20 mouse cellular contexts compared by ENCODE assay signal in the genomic region with DNA sequence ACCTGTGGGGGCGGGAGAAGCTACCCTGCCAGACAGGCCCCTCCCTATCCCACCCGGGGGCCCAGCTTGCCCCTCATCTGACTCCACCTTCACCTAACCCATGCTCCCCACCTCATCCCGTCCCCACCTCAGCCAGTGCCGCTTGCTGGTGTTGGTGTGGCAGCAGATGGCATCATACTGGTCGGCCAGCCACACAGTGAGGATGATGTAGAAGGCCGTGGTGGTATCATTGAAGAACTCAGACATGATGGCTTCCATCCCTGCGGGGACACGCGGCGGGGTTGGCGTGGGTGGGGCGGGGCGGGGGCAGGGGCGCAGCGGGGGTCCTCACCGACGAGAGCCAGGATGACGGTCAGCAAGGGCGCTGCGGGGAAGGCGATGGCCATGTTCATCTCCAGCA. TPM values are rescaled to one million over a fixed set of nuclear protein-coding genes. Genes with fewer than 3 reads are reported as not detected.
"Had no signal": no experiment of that assay in that cellular context is flagged by ENCODE, and none has a peak within 500 bp of the region (broad histone marks: within the 10 kb centered on the region; RNA-seq: fewer than 3 reads in every experiment).

No protein-coding gene starts in this region.

- H3K4me2 ChIP-seq: limb, embryonic 13.5 days; liver, embryonic 13.5 days; midbrain, embryonic 11.5 days had no signal

- H3K27ac ChIP-seq: limb, embryonic 13.5 days; liver, embryonic 13.5 days; stomach, postnatal 0 days had no signal

- ATAC-seq: intestine, embryonic 16.5 days had no signal

- H3K4me3 ChIP-seq: limb, embryonic 13.5 days; liver, embryonic 13.5 days had no signal

- H3K9ac ChIP-seq: limb, embryonic 13.5 days; liver, embryonic 13.5 days had no signal

- DNase-seq: kidney, adult 18-20 months; kidney, adult 9 months; kidney, postnatal 14 days; kidney, postnatal 4 days; left cerebral cortex, postnatal 4 days; liver; liver, embryonic 13.5 days; lung, adult 2 months; lung, postnatal 14 days; lung, postnatal 4 days; midbrain, embryonic 14.5 days; right cerebral cortex, adult 18-20 months; right cerebral cortex, postnatal 14 days; right cerebral cortex, postnatal 4 days; thymus, postnatal 25 days had no signal

- H3K9me3 ChIP-seq: limb, embryonic 13.5 days had no signal

RNA-seq across cellular contexts. Expression of a gene that starts 7.5 kb away (rescaled TPM):
- total RNA-seq: megakaryocyte progenitor cell, adult 5-6 weeks had no signal
- polyA plus RNA-seq: lung, adult 2 months had no signal
